Mouse (Mus musculus): ENCODE measurements around the gene Mfsd7a. TPM values are rescaled to one million over a fixed set of nuclear protein-coding genes. Genes with fewer than 3 reads are reported as not detected.
A peak's percentile ranks its signal among the peaks of the same experiment; 100 is the strongest.

Mfsd7a gene
- polyA plus RNA-seq, 1 experiment from 2014 or later = 0.34 TPM

DNA sequence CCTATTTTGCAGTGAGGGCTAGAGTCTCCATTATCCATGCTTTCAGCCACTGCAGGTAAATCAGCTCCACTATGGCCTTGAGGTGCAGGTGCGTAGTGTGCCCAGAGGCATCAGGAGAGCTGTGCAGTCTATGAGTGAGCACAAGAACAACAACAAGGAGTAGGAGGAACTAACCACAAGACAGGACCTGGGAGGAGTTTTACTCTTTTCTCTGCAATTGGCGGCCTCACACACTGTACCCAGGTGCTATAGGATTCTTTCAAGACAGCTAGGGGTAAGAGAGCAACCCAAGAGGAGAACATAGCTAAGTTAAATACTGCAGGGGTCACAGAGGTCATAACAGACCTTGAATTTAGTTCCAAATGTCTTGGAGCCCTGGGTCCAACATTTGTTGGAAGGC, 10.0 kb upstream of the Mfsd7a start:
- ATAC-seq (replicated peaks; ENCODE audit: low FRiP score, low read depth) = no peak
- Histone ChIP-seq H3K36me3 (ENCODE audit: insufficient read depth, low read length) (no peaks in the 10 kb centered on the region), H3K27me3 (ENCODE audit: insufficient read depth, low read length) (no peaks in the 10 kb centered on the region), H3K4me2 (ENCODE audit: low read length) (no peak overlapping the region), H3K27ac (no peak overlapping the region), H3K9ac (ENCODE audit: low read depth, low read length) (no peak overlapping the region), H3K4me3 (replicated peaks; ENCODE audit: low read depth, low read length) (no peak overlapping the region), H3K4me1 (replicated peaks; ENCODE audit: insufficient read depth, low read length) (peaks cover 19% of the 10 kb centered on the region), H3K9me3 (replicated peaks; ENCODE audit: low read length) (no peaks in the 10 kb centered on the region)
- no peak for TF ChIP-seq CTCF (IDR thresholded peaks at IDR 0.05; ENCODE audit: low read depth)
- DNase-seq (ENCODE audit: low spot score) = no peak
- 84% methylated on average over 2 of the region's 2 CpGs for WGBS

DNA sequence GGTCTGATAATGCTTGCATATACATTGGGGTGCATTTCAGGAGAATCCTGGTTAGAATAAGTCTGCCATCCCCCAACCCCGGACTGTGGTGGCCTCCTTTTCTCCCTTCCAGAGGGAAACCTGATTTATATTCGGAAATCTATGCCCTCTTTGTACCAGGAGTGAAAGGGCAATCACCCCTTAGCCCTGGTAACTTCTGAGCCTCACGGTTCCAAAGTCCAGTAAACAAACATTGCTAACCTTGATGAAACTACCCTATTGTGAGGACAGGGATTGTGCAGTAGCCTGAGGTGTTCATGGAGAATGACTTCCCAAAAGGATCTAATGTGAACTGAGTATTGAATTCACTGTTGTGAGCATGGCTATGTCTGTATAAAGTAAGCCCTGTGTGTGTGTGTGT, 5.4 kb upstream of the Mfsd7a start:
- Histone ChIP-seq H3K27me3 (ENCODE audit: insufficient read depth, low read length) (no peaks in the 10 kb centered on the region), H3K4me1 (replicated peaks; ENCODE audit: insufficient read depth, low read length) (0 out of 2 replicates have a peak, but pooled peaks cover 6% of the 10 kb centered on the region), H3K36me3 (ENCODE audit: insufficient read depth, low read length) (no peaks in the 10 kb centered on the region), H3K4me2 (ENCODE audit: low read length) (no peak overlapping the region), H3K9me3 (replicated peaks; ENCODE audit: low read length) (no peaks in the 10 kb centered on the region), H3K9ac (ENCODE audit: low read depth, low read length) (no peak overlapping the region), H3K27ac (no peak overlapping the region), H3K4me3 (replicated peaks; ENCODE audit: low read depth, low read length) (no peak overlapping the region)
- DNase-seq (ENCODE audit: low spot score) (no peak), ATAC-seq (replicated peaks; ENCODE audit: low FRiP score, low read depth) (no peak)
- WGBS = 35% methylated on average over 3 of the region's 3 CpGs
- TF ChIP-seq CTCF (IDR thresholded peaks at IDR 0.05; ENCODE audit: low read depth) = no peak

DNA sequence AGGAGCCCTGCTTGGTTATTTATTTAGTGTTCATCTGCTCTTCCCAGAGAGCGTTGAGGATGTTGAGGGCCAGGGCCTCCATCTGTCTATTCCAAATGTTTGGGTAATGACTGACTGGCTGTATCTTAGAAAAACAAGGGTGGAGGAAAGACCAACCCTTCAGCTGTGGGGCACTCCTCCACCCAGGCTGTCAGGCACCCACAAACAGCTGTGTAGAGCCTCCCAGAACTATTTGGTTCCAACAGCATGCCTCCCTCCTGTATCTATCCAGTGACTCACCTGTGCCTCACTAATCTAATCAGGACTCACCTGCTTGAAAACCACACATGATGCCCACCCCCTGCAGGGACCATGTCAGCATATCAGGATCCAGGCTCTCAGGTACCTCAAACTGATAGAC, 3.7 kb upstream of the Mfsd7a start:
- Histone ChIP-seq H3K27me3 (ENCODE audit: insufficient read depth, low read length) (no peaks in the 10 kb centered on the region), H3K4me1 (replicated peaks; ENCODE audit: insufficient read depth, low read length) (0 out of 2 replicates have a peak, but pooled peaks cover 6% of the 10 kb centered on the region), H3K4me3 (replicated peaks; ENCODE audit: low read depth, low read length) (no peak overlapping the region), H3K4me2 (ENCODE audit: low read length) (no peak overlapping the region), H3K27ac (no peak overlapping the region), H3K36me3 (ENCODE audit: insufficient read depth, low read length) (no peaks in the 10 kb centered on the region), H3K9ac (ENCODE audit: low read depth, low read length) (no peak overlapping the region), H3K9me3 (replicated peaks; ENCODE audit: low read length) (no peaks in the 10 kb centered on the region)
- DNase-seq (ENCODE audit: low spot score) (no peak), ATAC-seq (replicated peaks; ENCODE audit: low FRiP score, low read depth) (no peak)
- TF ChIP-seq CTCF (IDR thresholded peaks at IDR 0.05; ENCODE audit: low read depth) = no peak
- 87% methylated on average over 1 of the region's 1 CpGs for WGBS

DNA sequence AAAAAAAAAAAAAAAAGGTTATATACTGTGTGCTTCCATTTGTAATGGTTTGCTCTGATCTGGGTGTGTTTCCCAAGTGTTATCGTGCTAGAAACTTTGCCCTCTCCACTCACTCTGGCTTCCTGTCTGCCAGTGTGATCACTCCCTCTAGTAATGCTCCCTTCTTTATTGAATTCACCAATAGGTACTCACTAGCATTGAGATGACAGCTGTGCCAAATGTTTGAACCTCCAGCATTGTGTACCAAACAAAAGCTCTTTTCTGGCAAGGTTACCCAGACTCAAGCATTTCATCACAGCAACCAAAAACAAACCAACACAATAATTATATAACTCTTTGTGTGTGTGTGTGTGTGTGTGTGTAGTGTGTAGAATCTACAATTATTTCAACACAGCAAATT, 2.9 kb upstream of the Mfsd7a start:
- no peak for TF ChIP-seq CTCF (IDR thresholded peaks at IDR 0.05; ENCODE audit: low read depth)
- Histone ChIP-seq H3K4me2 (ENCODE audit: low read length) (no peak overlapping the region), H3K27me3 (ENCODE audit: insufficient read depth, low read length) (no peaks in the 10 kb centered on the region), H3K4me1 (replicated peaks; ENCODE audit: insufficient read depth, low read length) (0 out of 2 replicates have a peak, but pooled peaks cover 6% of the 10 kb centered on the region), H3K4me3 (replicated peaks; ENCODE audit: low read depth, low read length) (no peak overlapping the region), H3K9ac (ENCODE audit: low read depth, low read length) (no peak overlapping the region), H3K27ac (no peak overlapping the region), H3K9me3 (replicated peaks; ENCODE audit: low read length) (no peaks in the 10 kb centered on the region), H3K36me3 (ENCODE audit: insufficient read depth, low read length) (no peaks in the 10 kb centered on the region)
- WGBS = 83% methylated on average over 1 of the region's 1 CpGs
- ATAC-seq (replicated peaks; ENCODE audit: low FRiP score, low read depth) = no peak
- no peak for DNase-seq (ENCODE audit: low spot score)

DNA sequence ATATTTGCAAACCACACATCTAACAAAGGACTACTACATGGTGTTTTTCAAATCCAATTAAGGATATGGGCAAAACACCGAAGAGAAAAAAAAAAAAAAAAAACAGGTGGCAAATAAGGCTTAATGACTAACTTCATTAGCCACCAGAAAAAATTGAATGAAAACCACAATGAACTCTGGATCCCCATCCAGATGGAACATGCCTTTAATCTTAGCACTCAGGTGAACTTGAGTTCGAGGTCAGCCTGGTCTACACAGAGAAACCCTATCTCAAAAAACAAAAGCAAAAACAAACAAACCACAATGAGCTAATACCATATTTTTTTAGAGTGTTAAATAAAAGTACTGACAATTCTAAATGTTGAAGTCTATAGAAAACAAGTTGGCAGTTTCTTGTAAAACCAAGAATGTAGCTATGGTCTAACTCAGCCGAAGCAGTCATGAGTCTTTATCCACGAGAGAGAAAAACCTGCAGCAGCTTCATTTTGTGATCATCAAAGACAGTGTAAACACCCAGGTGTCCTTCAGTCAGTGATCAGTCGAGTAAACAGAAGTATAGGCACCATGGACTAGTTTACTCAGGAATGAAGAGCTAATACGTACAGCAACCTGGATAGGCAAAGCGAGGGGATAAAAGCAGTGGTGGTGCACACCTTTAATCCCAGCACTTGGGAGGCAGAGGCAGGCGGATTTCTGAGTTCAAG, 2.3 kb upstream of the Mfsd7a start:
- no peak overlapping the region for H3K4me3 ChIP-seq (replicated peaks; ENCODE audit: low read depth, low read length)
- H3K4me2 ChIP-seq (ENCODE audit: low read length) = no peak overlapping the region
- H3K27me3 ChIP-seq (ENCODE audit: insufficient read depth, low read length) = no peaks in the 10 kb centered on the region
- WGBS = 81% methylated on average over 8 of the region's 8 CpGs
- H3K27ac ChIP-seq = no peak overlapping the region
- no peak for DNase-seq (ENCODE audit: low spot score)
- H3K36me3 ChIP-seq (ENCODE audit: insufficient read depth, low read length) = no peaks in the 10 kb centered on the region
- ATAC-seq (replicated peaks; ENCODE audit: low FRiP score, low read depth) = no peak
- 0 out of 2 replicates have a peak, but pooled peaks cover 6% of the 10 kb centered on the region for H3K4me1 ChIP-seq (replicated peaks; ENCODE audit: insufficient read depth, low read length)
- no peak for TF ChIP-seq CTCF (IDR thresholded peaks at IDR 0.05; ENCODE audit: low read depth)
- no peaks in the 10 kb centered on the region for H3K9me3 ChIP-seq (replicated peaks; ENCODE audit: low read length)
- no peak overlapping the region for H3K9ac ChIP-seq (ENCODE audit: low read depth, low read length)

DNA sequence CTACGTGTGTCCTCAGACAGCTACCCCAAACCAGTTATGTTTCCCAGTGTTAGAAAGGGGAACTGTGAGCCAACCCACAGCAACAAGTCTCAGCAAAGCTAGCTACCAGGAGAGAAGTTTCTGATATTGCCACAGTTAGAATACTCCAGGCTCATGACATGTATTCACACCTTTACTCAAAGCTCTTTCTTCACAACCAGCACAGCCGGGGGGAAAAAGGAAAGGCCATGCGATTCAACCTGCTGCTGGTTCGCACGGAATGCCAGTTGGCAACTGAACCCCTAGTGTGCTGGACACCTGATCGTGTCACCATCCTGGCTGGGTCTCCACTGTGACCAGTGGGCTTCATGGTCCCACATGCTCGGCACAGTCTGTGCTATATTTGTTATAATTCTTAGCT, 834 bp downstream of the Mfsd7a start:
- H3K4me2 ChIP-seq (ENCODE audit: low read length) = peak overlapping the region; percentile 55; the same call in 1 of the 2 replicates
- no peak overlapping the region for H3K4me3 ChIP-seq (replicated peaks; ENCODE audit: low read depth, low read length)
- DNase-seq (ENCODE audit: low spot score) (no peak), ATAC-seq (replicated peaks; ENCODE audit: low FRiP score, low read depth) (no peak)
- no peak overlapping the region for H3K9ac ChIP-seq (ENCODE audit: low read depth, low read length)
- H3K36me3 ChIP-seq (ENCODE audit: insufficient read depth, low read length) = no peaks in the 10 kb centered on the region
- no peak overlapping the region for H3K27ac ChIP-seq
- 0 out of 2 replicates have a peak, but pooled peaks cover 6% of the 10 kb centered on the region for H3K4me1 ChIP-seq (replicated peaks; ENCODE audit: insufficient read depth, low read length)
- H3K9me3 ChIP-seq (replicated peaks; ENCODE audit: low read length) = no peaks in the 10 kb centered on the region
- no peaks in the 10 kb centered on the region for H3K27me3 ChIP-seq (ENCODE audit: insufficient read depth, low read length)
- TF ChIP-seq CTCF (IDR thresholded peaks at IDR 0.05; ENCODE audit: low read depth) = no peak
- WGBS = 84% methylated on average over 7 of the region's 7 CpGs

Data from kidney, postnatal 0 days (tissue).